Mouse (Mus musculus): Measurements from ENCODE around the gene Coq5. TPM values are rescaled to one million over a fixed set of nuclear protein-coding genes. Genes with fewer than 3 reads are reported as not detected.

The Coq5 gene
- total RNA-seq, 2 experiments from 2014 or later: 159 to 164 TPM

DNA sequence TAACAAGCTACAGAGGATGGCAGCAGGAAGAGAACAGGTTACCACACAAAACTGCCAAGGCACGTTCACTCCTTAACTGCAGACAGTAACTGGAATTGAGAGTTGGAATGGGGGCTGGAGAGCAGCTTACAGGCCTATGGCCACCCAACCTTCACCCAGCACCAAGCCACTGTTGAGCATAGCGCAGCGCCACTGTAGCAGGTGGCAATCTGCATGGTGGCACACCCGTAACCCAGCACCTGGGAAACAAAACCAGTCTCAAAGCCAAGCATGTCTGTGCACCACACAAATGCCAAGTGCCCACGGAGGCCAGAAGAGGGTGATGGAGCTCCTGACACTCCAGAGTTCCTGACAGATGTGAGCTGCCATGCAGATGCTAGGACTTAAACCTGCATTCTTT is 13.1 kb upstream of the Coq5 start:
- no peak for DNase-seq (ENCODE audit: low spot score)
- intact Hi-C loops (cut with DNase I): no loop called here

DNA sequence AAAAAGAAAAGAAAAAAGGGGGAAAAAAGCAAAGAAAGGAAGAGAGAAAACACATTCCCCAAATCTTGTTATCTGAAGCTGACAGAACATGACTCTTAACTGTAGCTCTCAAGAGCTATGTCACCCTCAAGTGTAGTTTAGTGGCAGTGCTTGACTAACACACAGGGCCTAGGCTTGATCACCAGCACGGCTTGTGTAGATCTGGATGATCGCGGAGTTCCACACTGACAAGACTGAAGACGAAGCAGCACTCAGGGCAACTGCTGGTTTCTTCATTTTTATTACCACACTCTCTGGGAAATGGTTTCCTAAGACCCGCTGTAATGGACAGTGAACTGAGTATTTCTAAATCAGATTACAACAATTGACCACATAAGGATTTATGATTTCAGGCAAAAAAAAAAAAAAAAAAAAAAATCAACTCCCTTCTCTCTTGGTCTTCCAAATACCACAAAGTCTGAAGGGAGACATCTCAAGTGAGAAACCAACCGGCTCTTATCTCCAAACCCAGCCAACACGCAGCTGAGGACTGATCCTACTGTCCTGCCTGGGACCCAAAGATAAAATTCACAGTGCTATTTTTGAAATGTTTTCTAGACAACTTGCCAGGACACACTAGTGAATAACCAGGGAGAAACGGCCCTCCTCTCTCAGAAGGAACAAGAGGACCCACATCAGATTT is 12.5 kb upstream of the Coq5 start:
- DNase-seq (ENCODE audit: low spot score): no peak
- intact Hi-C loops (cut with DNase I): no loop called here

DNA sequence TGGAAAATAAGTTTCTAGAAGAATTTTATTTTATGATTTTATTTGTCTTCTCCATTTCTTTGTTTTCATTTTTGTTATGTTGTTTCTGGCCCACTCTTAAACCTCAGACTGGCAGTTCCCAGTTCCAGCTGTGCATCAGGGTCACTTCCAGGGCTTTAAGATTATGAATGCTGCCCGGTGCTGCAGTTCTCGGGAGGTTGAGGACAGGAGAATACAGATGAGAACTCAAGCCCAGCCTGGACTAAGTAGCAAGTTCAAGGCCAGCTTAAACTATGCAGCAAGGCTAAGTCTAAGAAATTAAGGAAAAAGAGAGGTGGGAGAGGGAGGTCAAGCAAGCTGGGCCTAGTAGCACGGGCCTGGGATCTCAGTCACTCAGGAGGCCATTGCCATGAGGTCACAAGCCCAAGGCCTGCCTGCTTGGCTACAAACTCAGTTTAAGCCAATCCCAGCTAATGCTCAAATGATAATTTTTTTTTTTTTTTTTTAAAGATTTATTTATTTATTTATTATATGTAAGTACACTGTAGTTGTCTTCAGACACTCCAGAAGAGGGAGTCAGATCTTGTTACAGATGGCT is 11.9 kb upstream of the Coq5 start:
- intact Hi-C loops (cut with DNase I): no loop called here
- no peak for DNase-seq (ENCODE audit: low spot score)

DNA sequence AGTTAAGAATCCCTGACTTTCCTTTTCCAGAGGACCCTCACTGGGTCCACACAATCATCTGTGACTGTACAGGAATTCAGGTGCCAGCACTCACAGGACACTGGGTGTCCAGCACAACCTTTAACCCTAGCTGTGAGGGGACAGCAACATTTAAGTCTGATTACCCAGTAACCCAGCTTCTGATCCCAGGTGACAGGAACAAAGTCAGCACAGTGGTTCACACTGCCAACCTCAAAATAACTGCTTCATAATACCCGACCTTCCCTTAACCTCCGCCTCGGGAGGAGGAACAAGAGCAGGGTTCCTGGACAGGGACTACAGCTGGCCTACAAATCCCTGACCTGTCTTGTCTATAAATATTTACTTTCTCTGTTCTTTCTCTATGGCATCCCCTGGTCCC is 11.2 kb upstream of the Coq5 start:
- intact Hi-C loops (cut with DNase I): no loop called here
- no peak for DNase-seq (ENCODE audit: low spot score)

DNA sequence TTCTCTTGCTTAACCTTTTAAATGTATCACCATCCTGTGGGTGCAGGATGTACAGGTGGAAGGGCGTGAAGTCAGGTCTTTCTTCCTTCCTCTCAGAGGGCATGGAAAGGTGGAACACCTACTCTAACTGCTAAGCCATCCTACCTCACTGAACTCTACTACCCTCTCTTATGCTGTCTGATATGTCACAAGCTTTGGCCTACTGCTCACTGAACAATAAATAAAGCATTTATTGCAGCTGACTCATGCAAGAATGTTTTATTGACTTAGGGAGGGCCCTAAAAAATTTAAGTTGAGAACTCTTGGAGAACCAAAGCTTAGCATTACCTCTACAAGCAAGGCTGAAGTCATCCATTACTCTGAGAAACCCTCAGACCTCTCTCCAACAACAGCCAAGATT is 9.5 kb upstream of the Coq5 start:
- intact Hi-C loops (cut with DNase I): no loop called here
- no peak for DNase-seq (ENCODE audit: low spot score)

DNA sequence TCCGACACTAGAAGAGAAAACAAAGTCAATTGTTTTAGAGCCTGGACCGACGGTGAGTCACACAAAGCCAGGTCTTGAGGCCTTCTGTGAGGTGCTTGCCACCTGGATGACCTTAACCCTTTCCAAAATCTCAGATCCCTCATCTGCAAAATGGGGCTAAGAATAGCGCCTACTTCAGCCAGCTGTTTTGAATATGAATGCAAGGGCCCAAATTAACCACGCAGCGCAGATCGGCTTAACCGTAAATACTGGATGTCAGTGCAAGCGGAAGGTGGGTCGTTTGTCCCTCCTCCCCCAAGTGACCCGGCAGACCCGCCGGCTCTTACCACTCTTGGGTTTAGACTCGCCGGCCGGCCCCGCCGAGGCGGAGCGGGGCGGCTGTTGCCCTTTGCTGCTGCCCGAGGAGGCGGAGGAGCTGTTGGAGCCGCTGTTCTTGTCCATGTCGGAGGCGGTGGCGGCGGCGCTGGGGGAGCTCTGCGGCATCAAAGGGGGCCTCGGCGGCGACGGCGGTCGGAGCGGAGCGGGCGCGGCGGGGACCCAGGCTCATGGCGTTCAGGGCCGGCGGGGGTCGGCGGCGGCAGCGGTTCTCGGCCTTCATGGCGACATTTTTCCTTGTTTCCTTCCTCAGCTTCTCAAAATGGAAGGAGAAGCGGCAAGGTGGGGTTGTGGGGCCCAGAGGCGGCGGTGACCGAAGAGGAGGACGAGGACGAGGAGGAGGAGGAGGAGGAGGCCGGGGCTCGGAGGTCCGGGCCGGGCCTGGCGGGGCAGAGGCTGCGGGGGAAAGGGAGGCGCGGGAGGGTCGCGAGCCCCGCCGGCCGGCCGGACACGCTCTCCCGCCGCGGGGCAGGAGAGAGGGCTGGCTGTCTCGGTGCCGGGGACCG is 7.3 kb upstream of the Coq5 start:
- intact Hi-C loops (cut with DNase I): no loop called here
- DNase-seq (ENCODE audit: low spot score): no peak

DNA sequence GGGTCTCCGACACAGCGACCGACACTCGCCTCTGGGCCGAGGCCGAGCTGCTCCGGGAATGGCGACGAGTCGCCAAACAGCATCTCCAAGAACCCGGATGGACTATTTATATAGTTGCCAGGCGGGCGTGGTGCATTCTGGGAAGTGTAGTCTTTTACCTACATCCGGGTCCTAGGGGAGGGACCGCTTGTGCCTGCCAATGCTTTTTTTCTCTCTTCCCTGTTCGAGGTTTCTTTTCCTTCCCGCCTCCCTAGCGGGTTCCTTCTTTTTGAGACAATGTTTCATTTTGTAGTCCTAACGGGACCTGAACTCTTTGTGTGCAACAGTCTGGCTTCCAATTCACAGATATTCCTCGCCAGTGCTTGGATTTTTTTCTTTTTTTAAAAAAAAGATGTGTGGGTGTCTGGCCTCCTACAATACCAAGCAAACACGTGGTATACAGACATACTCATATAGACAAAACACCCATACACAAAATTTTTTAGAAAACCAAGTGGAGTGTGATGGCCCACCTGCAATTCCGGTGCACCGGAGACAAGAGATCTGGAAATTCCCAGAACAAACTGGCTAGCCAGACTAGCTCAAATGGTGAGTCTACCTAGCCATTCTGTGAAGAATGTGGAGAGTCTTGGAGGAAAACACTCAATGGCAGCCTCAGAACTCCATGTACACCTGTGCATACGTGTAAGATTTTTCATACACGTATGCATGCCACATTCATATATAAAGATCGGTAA is 6.5 kb upstream of the Coq5 start, which contains the start of gene Rnf10:
Rnf10 (minus strand) TSS at position 87 of the 737 bp plus-strand sequence.
- intact Hi-C loops (cut with DNase I): no loop called here

DNA sequence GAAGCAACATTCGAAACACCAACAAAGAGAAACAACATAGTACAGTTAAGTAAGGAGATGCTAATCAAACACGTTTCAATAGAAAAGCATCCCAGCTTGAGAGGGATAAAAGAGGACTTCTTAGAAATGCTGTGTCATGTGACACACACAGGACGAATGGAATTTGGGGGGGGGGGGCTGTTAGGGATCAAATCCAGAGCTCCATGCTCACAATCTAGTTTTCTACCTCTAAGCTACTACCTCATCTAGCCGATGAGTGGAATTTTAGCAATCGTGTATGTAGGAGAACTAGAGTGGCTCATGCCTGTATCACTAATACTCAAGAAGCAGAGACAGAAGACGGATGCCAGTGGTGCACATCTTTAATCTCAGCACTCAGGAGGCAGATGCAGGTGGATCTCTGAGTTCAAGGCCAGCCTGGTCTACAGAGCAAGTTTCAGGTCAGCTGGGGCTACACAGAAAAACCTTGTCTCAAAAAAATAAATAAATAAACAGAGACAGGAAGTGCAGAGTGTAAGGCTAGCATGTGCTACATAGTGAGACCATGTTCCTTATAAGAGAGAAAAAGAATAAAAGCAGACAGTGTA is 5.8 kb upstream of the Coq5 start:
- intact Hi-C loops (cut with DNase I): no loop called here
- DNase-seq (ENCODE audit: low spot score): no peak

More for the DNA sequence above, 6.5 kb upstream of the Coq5 start, which contains the start of gene Rnf10:
- peak; percentile 95 for DNase-seq (ENCODE audit: low spot score)

DNA sequence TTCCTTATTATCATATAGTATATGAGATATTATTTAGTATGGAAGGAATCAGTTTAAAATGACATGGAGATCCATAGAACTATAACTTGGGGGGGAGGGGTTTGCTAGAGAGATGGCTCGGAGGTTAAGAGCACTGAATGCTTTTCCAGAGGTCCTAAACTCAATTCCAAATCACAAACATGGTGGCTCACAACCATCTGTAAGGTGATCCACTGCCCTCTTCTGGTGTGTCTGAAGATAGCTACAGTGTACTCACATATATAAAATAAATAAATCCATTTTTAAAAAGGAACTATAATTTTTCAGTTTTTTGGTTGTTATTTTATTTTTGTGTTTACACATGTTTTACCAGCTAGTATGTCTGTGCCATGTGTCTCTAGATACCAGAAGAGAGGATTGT is 5.1 kb upstream of the Coq5 start:
- intact Hi-C loops (cut with DNase I): no loop called here
- DNase-seq (ENCODE audit: low spot score): no peak

DNA sequence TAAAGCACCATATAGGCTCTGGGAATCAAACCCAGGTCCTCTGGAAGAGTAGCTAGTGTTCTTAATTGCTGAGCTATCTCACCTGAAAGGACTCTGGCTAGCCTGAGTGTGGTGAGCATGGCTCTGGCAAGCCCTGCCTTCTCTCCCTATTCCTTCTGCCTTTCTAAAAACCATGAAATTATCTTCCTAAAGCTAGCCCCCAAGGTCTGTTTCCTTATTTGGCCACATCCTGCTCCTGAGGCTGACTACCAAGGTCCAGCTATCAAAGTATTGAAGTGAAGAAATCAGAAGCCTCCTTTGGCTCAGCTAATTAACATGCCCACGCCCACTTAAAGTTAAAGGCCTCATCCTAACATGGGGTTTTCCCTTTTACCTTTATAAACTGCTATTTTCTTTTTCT is 4.7 kb upstream of the Coq5 start:
- intact Hi-C loops (cut with DNase I): no loop called here
- no peak for DNase-seq (ENCODE audit: low spot score)

DNA sequence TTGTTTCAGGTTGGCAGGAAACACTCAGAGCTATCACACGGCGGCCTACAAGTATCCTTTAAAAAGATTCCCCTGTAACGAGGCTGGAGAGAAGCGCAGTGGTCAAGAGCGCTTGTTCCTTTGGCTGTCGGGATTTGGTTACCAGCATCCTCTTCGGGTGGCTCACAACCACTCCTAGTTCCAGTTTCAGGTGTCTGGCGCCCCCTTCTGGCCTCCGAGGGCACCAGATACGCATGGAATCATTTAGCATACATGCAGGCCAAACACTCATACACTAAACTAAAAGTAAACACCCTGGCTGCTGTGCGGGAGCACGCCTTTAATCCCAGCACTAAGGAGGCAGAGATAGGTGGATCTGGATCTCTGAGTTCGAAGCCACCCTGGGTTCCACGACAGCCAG is 3.5 kb upstream of the Coq5 start:
- no peak for DNase-seq (ENCODE audit: low spot score)
- intact Hi-C loops (cut with DNase I): no loop called here

DNA sequence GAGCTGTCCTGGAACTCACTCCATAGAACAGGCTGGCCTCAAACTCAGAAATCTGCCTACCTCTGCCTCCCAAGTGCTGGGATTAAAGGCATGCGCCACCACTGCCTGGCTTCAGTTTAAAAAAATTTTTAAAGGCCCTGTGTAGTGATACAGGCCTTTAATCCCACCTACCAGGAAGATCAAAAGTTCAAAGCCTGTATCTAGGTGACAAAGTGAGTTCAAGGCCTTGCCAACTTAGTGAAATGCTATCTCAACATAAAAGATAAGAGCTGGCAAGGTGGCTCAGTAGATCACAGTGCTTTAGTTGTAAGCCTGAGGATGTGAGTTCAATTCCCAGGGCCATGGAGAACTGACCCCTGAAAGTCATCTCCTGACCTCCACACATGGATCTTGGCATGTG is 1.4 kb upstream of the Coq5 start:
- intact Hi-C loops (cut with DNase I): no loop called here
- DNase-seq (ENCODE audit: low spot score): no peak

DNA sequence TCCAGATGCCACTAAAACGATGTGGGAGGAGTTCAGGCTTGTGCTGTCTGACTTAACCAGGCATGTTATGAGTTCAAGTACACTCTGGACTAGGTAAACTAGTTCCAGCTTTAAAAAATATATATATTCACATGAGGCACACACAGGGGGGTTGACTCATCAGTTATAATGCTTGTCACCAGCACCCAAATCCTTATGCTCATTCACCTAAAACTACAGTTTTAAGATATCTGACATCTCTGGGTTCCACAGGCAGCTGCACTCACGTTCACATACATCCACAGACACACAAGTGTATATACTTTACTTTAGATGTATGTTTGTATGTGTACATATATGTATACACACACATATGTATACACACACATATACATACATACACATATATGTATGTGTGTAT is 681 bp upstream of the Coq5 start:
- no peak for DNase-seq (ENCODE audit: low spot score)
- intact Hi-C loops (cut with DNase I): no loop called here

DNA sequence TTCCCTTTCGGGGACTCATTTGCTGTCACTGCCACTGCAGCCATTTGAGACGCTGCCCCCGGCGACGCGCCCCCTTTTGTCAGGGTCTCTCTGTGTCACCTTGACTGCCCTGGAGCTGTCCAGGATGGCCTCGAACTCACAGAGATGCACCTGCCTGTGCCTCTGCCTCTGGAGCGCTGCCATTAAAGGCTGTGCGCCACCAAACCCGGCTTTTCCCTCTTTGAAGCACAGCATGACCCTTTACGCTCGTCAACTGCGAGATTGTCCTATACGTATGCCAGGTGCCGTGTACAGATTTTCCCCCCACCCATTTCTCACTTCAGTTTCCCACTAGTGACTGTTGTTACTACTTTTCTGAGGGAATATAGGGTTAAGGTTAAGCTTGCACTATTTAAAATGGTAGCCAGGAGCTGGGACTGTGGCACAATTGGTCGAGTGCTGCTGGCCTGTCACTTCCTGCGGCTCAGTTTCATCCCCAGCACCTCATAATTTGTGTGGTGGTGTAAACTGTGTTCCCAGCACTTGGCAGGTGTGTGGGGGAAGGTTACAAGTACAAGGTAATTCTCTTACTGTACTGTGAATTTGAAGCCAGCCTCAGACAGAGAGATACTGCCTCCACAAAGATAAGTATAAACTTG is 703 bp downstream of the Coq5 start:
- no peak for DNase-seq (ENCODE audit: low spot score)
- intact Hi-C loops (cut with DNase I): loop anchor here (5.0 kb wide), 1 partner anchor 62 kb away; the partner anchor contains the start of genes Gatc and Triap1

DNA sequence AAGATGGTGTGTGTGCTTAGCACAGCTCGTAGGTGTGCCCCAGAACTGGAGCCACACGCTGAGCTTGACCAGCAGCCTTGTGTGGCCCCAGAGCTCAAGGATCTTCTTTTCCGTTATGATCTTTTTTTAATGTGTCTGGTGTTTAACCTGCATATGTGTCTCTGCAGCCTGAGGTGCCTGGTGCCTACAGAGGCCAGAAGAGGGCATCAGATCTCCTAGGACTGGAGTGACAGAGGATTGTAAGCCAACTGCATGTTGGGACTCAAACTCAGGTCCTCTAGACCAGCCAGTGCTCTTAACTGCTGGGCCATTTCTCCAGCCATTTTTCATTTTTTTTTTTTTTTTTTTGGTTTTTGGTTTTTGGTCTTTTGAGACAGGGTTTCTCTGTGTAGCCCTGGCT is 5.3 kb downstream of the Coq5 start:
- no peak for DNase-seq (ENCODE audit: low spot score)
- intact Hi-C loops (cut with DNase I): loop anchor here (5.0 kb wide), 1 partner anchor 58 kb away; the partner anchor contains the start of genes Gatc and Triap1

DNA sequence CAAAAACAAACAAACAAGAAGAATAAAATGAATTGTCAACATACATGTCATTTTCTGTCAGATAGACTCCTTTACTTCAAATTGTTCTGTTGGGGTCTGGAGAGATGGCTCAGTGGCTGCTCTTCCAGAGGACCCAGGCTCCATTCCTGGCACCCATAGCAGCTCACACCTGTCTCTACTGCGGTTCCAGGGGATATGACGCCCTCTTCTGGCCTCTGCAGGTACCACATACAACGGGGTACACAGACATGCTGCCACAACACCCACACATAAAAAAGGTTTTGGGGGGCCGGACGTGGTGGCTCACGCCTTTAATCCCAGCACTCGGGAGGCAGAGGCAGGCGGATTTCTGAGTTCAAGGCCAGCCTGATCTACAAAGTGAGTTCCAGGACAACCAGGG is 14.7 kb downstream of the Coq5 start:
- intact Hi-C loops (cut with DNase I): no loop called here
- no peak for DNase-seq (ENCODE audit: low spot score)

DNA sequence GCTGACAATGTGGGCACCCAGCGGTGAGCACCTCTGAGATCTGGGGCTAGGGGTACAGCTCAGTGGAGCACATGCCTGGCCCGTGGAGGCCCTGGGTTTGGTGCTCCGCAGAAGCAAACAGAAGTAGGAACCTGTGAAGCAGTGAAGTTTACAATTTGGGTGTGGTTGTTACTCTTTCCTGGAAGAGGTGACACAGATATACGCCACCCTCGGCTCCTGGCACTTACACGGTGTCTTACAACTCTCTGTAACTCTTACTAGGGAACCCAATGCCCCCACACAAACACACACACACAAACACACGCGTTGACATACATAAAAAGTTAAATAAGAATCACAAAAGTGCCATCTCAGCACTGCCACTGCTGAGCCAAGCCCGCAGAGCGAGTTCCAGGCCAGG is 16.9 kb downstream of the Coq5 start:
- no peak for DNase-seq (ENCODE audit: low spot score)
- intact Hi-C loops (cut with DNase I): no loop called here

DNA sequence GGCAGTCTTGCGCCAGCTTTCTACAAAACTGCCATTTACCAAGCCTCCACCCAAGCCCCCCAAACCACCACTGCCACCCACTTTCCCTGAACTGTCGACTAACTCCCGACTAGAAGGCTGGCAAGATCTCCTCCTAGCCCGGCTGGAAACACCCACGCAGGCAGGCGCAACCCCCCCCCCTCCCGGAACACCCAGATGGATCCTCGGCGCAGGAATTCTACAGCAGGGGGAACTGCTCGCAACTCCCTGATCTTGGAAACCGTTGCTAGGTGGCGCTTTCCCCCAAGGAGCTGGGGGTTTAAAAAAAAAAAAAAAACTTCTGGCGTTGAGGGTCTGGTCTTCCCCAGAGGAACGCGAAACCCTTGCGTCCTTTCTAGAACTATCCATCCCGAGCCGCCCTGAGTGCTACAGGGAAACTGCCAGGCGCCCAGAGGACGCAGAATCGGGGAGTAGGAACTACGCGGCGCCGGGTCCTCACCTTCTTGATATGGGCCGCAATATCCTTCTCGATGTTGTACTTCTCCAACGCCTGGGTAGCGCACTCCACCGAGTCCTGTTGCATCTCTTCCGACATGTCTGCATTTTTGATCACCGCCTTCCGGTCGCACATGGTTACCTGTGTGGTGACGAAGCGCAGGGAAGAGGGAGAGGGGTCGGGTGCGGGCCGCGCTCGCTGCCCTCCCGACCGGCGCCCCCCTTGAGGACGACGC is 20.7 kb downstream of the Coq5 start:
- intact Hi-C loops (cut with DNase I): loop anchor here (2.0 kb wide), 1 partner anchor 41 kb away; the partner anchor contains the start of genes Gatc and Triap1

More for the DNA sequence above, 20.7 kb downstream of the Coq5 start:
- peak; percentile 41 for DNase-seq (ENCODE audit: low spot score)

Data from heart, postnatal 25 days (tissue).